ENCODE assay signal across 20 mouse cellular contexts in genomic region chr15:54120456-54120855, GRCm38 (mm10).
DNase-seq lines count a peak whose midpoint lies in the region; ATAC-seq and TF ChIP-seq lines count a peak whose summit lies in the region.
"Had no signal": no experiment of that assay in that cellular context is flagged by ENCODE, and none has a peak within 500 bp of the region (broad histone marks: within the 10 kb centered on the region; RNA-seq: fewer than 3 reads in every experiment).

No protein-coding gene starts in this region.

- no peak overlapping the region for H3K4me2 ChIP-seq in embryonic facial prominence, embryonic 14.5 days (ENCODE audit: low read depth, low read length)
- H3K4me2 ChIP-seq in lung, postnatal 0 days (replicated peaks; ENCODE audit: low read depth, low read length) = no peak overlapping the region
- H3K4me2 ChIP-seq: hindbrain, embryonic 12.5 days; kidney, embryonic 15.5 days; limb, embryonic 15.5 days; midbrain, embryonic 15.5 days had no signal

- WGBS in embryonic facial prominence, embryonic 14.5 days = 79% methylated on average over 3 of the region's 3 CpGs
- WGBS in embryonic facial prominence, embryonic 10.5 days = 87% methylated on average over 3 of the region's 3 CpGs
- WGBS in lung, postnatal 0 days = 71% methylated on average over 3 of the region's 3 CpGs

- H3K27ac ChIP-seq in embryonic facial prominence, embryonic 14.5 days (replicated peaks; ENCODE audit: low read depth, low read length) = no peak overlapping the region
- no peak overlapping the region for H3K27ac ChIP-seq in embryonic facial prominence, embryonic 10.5 days (replicated peaks)
- no peak overlapping the region for H3K27ac ChIP-seq in lung, postnatal 0 days (ENCODE audit: low read length)
- H3K27ac ChIP-seq: heart, adult 2 months; hindbrain, embryonic 12.5 days; kidney, embryonic 15.5 days; limb, embryonic 15.5 days; midbrain, embryonic 15.5 days had no signal

- H3K9me3 ChIP-seq in embryonic facial prominence, embryonic 14.5 days (ENCODE audit: control insufficient read depth, low read length) = no peaks in the 10 kb centered on the region
- H3K9me3 ChIP-seq in embryonic facial prominence, embryonic 10.5 days = no peaks in the 10 kb centered on the region
- no peaks in the 10 kb centered on the region for H3K9me3 ChIP-seq in lung, postnatal 0 days (ENCODE audit: low read length)
- H3K9me3 ChIP-seq: hindbrain, embryonic 12.5 days; kidney, embryonic 15.5 days; limb, embryonic 15.5 days; megakaryocyte, embryonic 14.5 days; midbrain, embryonic 15.5 days had no signal

- DNase-seq in embryonic facial prominence, embryonic 14.5 days (ENCODE audit: low spot score) = peak; percentile 22
- DNase-seq in embryonic facial prominence, embryonic 10.5 days (ENCODE audit: low spot score) = no peak
- peak; percentile 6 for DNase-seq in lung, postnatal 0 days (ENCODE audit: low spot score)
- DNase-seq in lung, postnatal 14 days = no peak
- peak; percentile 73 for DNase-seq in Muller cell, postnatal 12 days (ENCODE audit: inconsistent ontology term)
- DNase-seq in left cerebral cortex, adult 9 months (ENCODE audit: low spot score in 2 of 2) = peak; percentile 4 to 6
- no peak for DNase-seq in liver
- DNase-seq in heart, adult 8-10 months (ENCODE audit: low spot score) = no peak
- DNase-seq: adrenal gland, postnatal 36 days; cerebellum, adult 9-11 months; heart, adult 2 months; liver, postnatal 0 days; thymus, postnatal 36 days had no signal

- no peak overlapping the region for H3K4me3 ChIP-seq in embryonic facial prominence, embryonic 14.5 days (ENCODE audit: low read depth, low read length)
- H3K4me3 ChIP-seq in embryonic facial prominence, embryonic 10.5 days = no peak overlapping the region
- H3K4me3 ChIP-seq in lung, postnatal 0 days (ENCODE audit: low read depth, low read length) = no peak overlapping the region
- H3K4me3 ChIP-seq: heart, adult 2 months; hindbrain, embryonic 12.5 days; kidney, embryonic 15.5 days; limb, embryonic 15.5 days; megakaryocyte, embryonic 14.5 days; midbrain, embryonic 15.5 days had no signal

- no peak overlapping the region for H3K9ac ChIP-seq in embryonic facial prominence, embryonic 14.5 days (ENCODE audit: low read depth, low read length)
- H3K9ac ChIP-seq in lung, postnatal 0 days (replicated peaks; ENCODE audit: low read depth) = no peak overlapping the region
- H3K9ac ChIP-seq: hindbrain, embryonic 12.5 days; kidney, embryonic 15.5 days; limb, embryonic 15.5 days; liver, postnatal 0 days; midbrain, embryonic 15.5 days had no signal

- TF ChIP-seq EP300 in lung, postnatal 0 days (IDR thresholded peaks at IDR 0.05) = no peak

- ATAC-seq in embryonic facial prominence, embryonic 14.5 days (ENCODE audit: low read depth) = no peak
- no peak for ATAC-seq in lung, postnatal 0 days
- ATAC-seq: forebrain, embryonic 14.5 days; inflammation-experienced regulatory T-cells, adult 6 months; liver, postnatal 0 days; midbrain, embryonic 15.5 days had no signal

- no peaks in the 10 kb centered on the region for H3K4me1 ChIP-seq in embryonic facial prominence, embryonic 14.5 days (ENCODE audit: control insufficient read depth, insufficient read depth, low read length)
- no peaks in the 10 kb centered on the region for H3K4me1 ChIP-seq in embryonic facial prominence, embryonic 10.5 days
- no peaks in the 10 kb centered on the region for H3K4me1 ChIP-seq in lung, postnatal 0 days (ENCODE audit: insufficient read depth, low read depth, low read length)
- H3K4me1 ChIP-seq: hindbrain, embryonic 12.5 days; kidney, embryonic 15.5 days; limb, embryonic 15.5 days; megakaryocyte, embryonic 14.5 days; midbrain, embryonic 15.5 days had no signal

- no peaks in the 10 kb centered on the region for H3K36me3 ChIP-seq in embryonic facial prominence, embryonic 14.5 days (ENCODE audit: control insufficient read depth, insufficient read depth, low read length)
- H3K36me3 ChIP-seq in embryonic facial prominence, embryonic 10.5 days (replicated peaks) = no peaks in the 10 kb centered on the region
- no peaks in the 10 kb centered on the region for H3K36me3 ChIP-seq in lung, postnatal 0 days (ENCODE audit: insufficient read depth, low read length)
- H3K36me3 ChIP-seq: hindbrain, embryonic 12.5 days; kidney, embryonic 15.5 days; limb, embryonic 15.5 days; midbrain, embryonic 15.5 days had no signal

- no peak for TF ChIP-seq CTCF in lung, postnatal 0 days (IDR thresholded peaks at IDR 0.05)

- no peaks in the 10 kb centered on the region for H3K27me3 ChIP-seq in embryonic facial prominence, embryonic 14.5 days (replicated peaks; ENCODE audit: control insufficient read depth, insufficient read depth, low read length)
- H3K27me3 ChIP-seq in embryonic facial prominence, embryonic 10.5 days (replicated peaks; ENCODE audit: low read depth, poor library complexity, severe bottlenecking) = no peaks in the 10 kb centered on the region
- H3K27me3 ChIP-seq in lung, postnatal 0 days (replicated peaks; ENCODE audit: insufficient read depth, low read length) = no peaks in the 10 kb centered on the region
- H3K27me3 ChIP-seq: hindbrain, embryonic 12.5 days; kidney, embryonic 15.5 days; limb, embryonic 15.5 days; megakaryocyte, embryonic 14.5 days; midbrain, embryonic 15.5 days had no signal

Comparison
In these comparisons a context has a peak if more than half of its experiments do, and no peak if none do; other contexts are left out.
1. DNase-seq: peak in embryonic facial prominence, embryonic 14.5 days (single experiment), lung, postnatal 0 days (single experiment), Muller cell, postnatal 12 days (single experiment) and left cerebral cortex, adult 9 months (2 of 2); none in embryonic facial prominence, embryonic 10.5 days (single experiment), lung, postnatal 14 days (single experiment), liver (single experiment) and heart, adult 8-10 months (single experiment).